Mouse (Mus musculus) midbrain, embryonic 15.5 days (tissue): ENCODE results near the gene Slc26a9. TPM values are rescaled to one million over a fixed set of nuclear protein-coding genes. Genes with fewer than 3 reads are reported as not detected.
"Not testable (repeated sequence)": the region's sequence is repeated elsewhere in the genome, so short reads cannot be mapped to it uniquely, and the experiment has no call there.

Experiments
- ATAC-seq: fragments of 200-750 bp; cut with Nextera tagmentation; replicated peaks from 2 replicates; pipeline ENCODE4 v1.8.0; 2017; ENCODE audit warnings: moderate TSS enrichment
- H3K27ac ChIP-seq: fragments of 300-500 bp; sonication (generic); 2 replicates; pipeline ENCODE4 v1.5.1; 2015; ENCODE audit warnings: mild to moderate bottlenecking, inconsistent platforms
- H3K27me3 ChIP-seq: fragments of 300-500 bp; sonication (generic); replicated peaks from 2 replicates; pipeline ENCODE4 v1.6.1; 2015; ENCODE audit warnings: inconsistent platforms
- H3K36me3 ChIP-seq: fragments of 300-500 bp; sonication (generic); replicated peaks from 2 replicates; pipeline ENCODE4 v1.6.1; 2015; ENCODE audit warnings: inconsistent platforms
- H3K4me1 ChIP-seq: fragments of 300-500 bp; sonication (generic); 2 replicates; pipeline ENCODE4 v1.6.1; 2015; ENCODE audit warnings: inconsistent platforms
- H3K4me2 ChIP-seq: fragments of 300-500 bp; sonication (generic); 2 replicates; pipeline ENCODE4 v1.6.1; 2015; ENCODE audit warnings: inconsistent platforms, mild to moderate bottlenecking, moderate library complexity
- H3K4me3 ChIP-seq: fragments of 300-500 bp; sonication (generic); 2 replicates; pipeline ENCODE4 v1.5.1; 2015; ENCODE audit warnings: mild to moderate bottlenecking, inconsistent platforms
- H3K9ac ChIP-seq: fragments of 300-500 bp; sonication (generic); 2 replicates; pipeline ENCODE4 v1.6.1; 2015; ENCODE audit warnings: mild to moderate bottlenecking, inconsistent platforms
- H3K9me3 ChIP-seq: fragments of 300-500 bp; sonication (generic); 2 replicates; pipeline ENCODE4 v1.6.1; 2016; ENCODE audit warnings: inconsistent platforms
- WGBS: fragments of 180-500 bp; shearing (Covaris S2); methylation state at CpG from one replicate; pipeline ENCODE4 v1.1.7; 2015; ENCODE audit warnings: mixed read lengths; 5-methylcytosine and 5-hydroxymethylcytosine counted together
- polyA plus RNA-seq: library from polyadenylated mRNA; unstranded; fragments of >200 nt; fragmentation: Nextera tagmentation; extraction: Ambion mirVana; gene quantifications from 2 replicates; pipeline ENCODE4 v1.2.1, GENCODE M21; 2015

Gene Slc26a9
- polyA plus RNA-seq, 1 experiment from 2014 or later: 0.08 TPM

GRCm38 (mm10) chr1:131820353-131820752, 76.5 kb downstream of the Slc26a9 start:
- H3K9me3 ChIP-seq, H3K4me1 ChIP-seq, H3K27me3 ChIP-seq, ATAC-seq, H3K36me3 ChIP-seq, H3K4me2 ChIP-seq, H3K4me3 ChIP-seq, H3K9ac ChIP-seq, H3K27ac ChIP-seq: not testable (repeated sequence)
- WGBS: 78% methylated on average over 9 of the region's 9 CpGs

GRCm38 (mm10) chr1:131820887-131821328, 77.1 kb downstream of the Slc26a9 start:
- WGBS: 81% methylated on average over 10 of the region's 10 CpGs
- no peak overlapping the region for H3K4me3 ChIP-seq
- H3K36me3 ChIP-seq: no peaks in the 10 kb centered on the region
- ATAC-seq: no peak
- H3K9me3 ChIP-seq: no peaks in the 10 kb centered on the region
- H3K4me1 ChIP-seq: no peaks in the 10 kb centered on the region
- H3K9ac ChIP-seq: no peak overlapping the region
- H3K4me2 ChIP-seq: no peak overlapping the region
- H3K27me3 ChIP-seq: no peaks in the 10 kb centered on the region
- no peak overlapping the region for H3K27ac ChIP-seq

Other genes with a start within 250 kb of the Slc26a9 start
- gene Srgap2, start 216.7 kb upstream of the Slc26a9 start, polyA plus RNA-seq: 24.5 and 25.3 TPM in 2 replicates
- 1.1 and 1.4 TPM in 2 replicates for gene Fam72a, start 216.1 kb upstream of the Slc26a9 start, polyA plus RNA-seq
- not detected in 2 replicates for gene Avpr1b, start 144.8 kb upstream of the Slc26a9 start, polyA plus RNA-seq
- gene Ctse, start 105.7 kb upstream of the Slc26a9 start, polyA plus RNA-seq: 0.13 TPM in 1 of 2 replicates, not detected in the other
- gene Rab7b, start 55.3 kb upstream of the Slc26a9 start, polyA plus RNA-seq: 1.1 and 1.2 TPM in 2 replicates
- 0.22 and 0.29 TPM in 2 replicates for gene Pm20d1, start 53.4 kb downstream of the Slc26a9 start, polyA plus RNA-seq
- 20.3 and 22.3 TPM in 2 replicates for gene Slc41a1, start 83.5 kb downstream of the Slc26a9 start, polyA plus RNA-seq
- gene Rab29, start 123.2 kb downstream of the Slc26a9 start, polyA plus RNA-seq: 7.0 and 7.5 TPM in 2 replicates
- 44.9 and 49.2 TPM in 2 replicates for gene Nucks1, start 166.5 kb downstream of the Slc26a9 start, polyA plus RNA-seq
- gene Slc45a3, start 218.9 kb downstream of the Slc26a9 start, polyA plus RNA-seq: 1.9 and 3.5 TPM in 2 replicates